Mouse (Mus musculus) bone marrow, adult 2 months (tissue): ENCODE measurements around the gene Tex14. TPM values are rescaled to one million over a fixed set of nuclear protein-coding genes. Genes with fewer than 3 reads are reported as not detected.
A peak's percentile ranks its signal among the peaks of the same experiment; 100 is the strongest.

Source experiments
- H3K27ac ChIP-seq: fragments of 200-500 bp; 2 replicates; pipeline ENCODE4 v1.5.1; 2012; ENCODE audit warnings: low read depth, mild to moderate bottlenecking, control low read depth, inconsistent platforms, low read length; ENCODE audit not compliant: control insufficient read depth, poor library complexity, insufficient read depth
- H3K4me1 ChIP-seq: fragments of 200-500 bp; 2 replicates; pipeline ENCODE4 v1.6.1; 2011; ENCODE audit warnings: low read length; ENCODE audit not compliant: control insufficient read depth, insufficient read depth
- H3K4me3 ChIP-seq: fragments of 200-500 bp; replicated peaks from 2 replicates; pipeline ENCODE3; 2011; ENCODE audit warnings: mild to moderate bottlenecking, low read depth, low read length, control low read depth; ENCODE audit not compliant: control insufficient read depth
- CTCF ChIP-seq: fragments of 200-500 bp; IDR thresholded peaks from 2 replicates; pipeline ENCODE4 v1.5.1; 2011; ENCODE audit warnings: low read length, control low read depth; ENCODE audit not compliant: control insufficient read depth, insufficient read depth
- POLR2A ChIP-seq: fragments of 200-500 bp; IDR thresholded peaks from 2 replicates; pipeline ENCODE4 v1.6.1; 2011; ENCODE audit warnings: low read depth, mild to moderate bottlenecking, control low read depth, low read length, borderline replicate concordance; ENCODE audit not compliant: control insufficient read depth
- WGBS: fragments of 180-500 bp; shearing (Covaris S2); methylation state at CpG from one replicate; pipeline ENCODE4 v1.1.7; 2018; 5-methylcytosine and 5-hydroxymethylcytosine counted together
- polyA plus RNA-seq: library from polyadenylated mRNA; stranded (reverse); fragments of >200 nt; gene quantifications from 2 replicates; pipeline ENCODE4 v1.2.4, GENCODE M21; 2011; ENCODE audit warnings: low replicate concordance; ENCODE audit not compliant: missing spikeins, insufficient read depth, insufficient read length

Tex14 gene
- polyA plus RNA-seq, 1 experiment = 1.5 TPM

DNA sequence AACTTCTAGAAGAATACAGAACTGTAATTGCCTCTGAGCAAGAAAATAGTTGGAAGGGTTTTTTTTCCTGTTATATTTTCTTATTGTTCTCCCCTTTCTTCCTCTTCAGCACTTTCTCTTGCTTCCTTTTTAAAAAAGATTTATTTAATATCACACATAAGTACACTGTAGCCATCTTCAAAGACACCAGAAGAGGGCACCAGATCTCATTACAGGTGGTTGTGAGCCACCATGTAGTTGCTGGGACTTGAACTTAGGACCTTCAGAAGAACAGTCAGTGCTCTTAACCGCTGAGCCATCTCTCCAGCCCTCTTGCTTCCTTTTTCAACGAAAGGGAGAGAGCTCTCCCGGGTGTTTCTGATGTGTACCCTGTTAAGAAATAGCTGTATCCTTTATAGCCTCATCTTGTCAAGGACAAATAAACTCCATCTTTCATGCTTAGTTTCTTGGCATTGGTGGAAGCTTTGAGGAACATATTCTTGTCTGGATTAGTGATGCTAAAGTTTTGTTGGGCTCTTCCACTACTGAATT, 79.0 kb downstream of the Tex14 start:
- no peak overlapping the region for H3K4me3 ChIP-seq
- no peak overlapping the region for H3K27ac ChIP-seq
- no peaks in the 10 kb centered on the region for H3K4me1 ChIP-seq
- TF ChIP-seq CTCF (no peak), POLR2A (no peak)
- whole genome bisulfite sequencing = 70% methylated on average over 3 of the region's 3 CpGs

DNA sequence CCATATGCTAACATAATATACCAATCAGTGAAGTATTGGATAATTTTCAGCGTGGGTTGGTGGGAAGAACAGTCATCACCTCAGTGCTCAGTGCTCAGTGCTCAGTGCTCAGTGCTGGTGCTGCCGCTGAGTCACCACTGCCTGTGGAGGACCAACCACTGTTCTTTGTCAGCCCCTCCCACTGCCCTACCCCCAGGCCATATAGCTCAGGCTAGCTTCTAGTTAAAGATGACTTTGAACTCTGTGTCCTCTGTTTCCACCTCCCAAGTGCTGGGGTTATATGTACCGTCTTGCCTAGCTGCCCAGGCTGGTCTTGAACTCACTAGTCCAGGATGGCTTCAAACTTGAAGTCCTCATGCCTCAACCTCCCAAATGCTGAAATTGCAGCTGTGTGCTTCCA, 84.1 kb downstream of the Tex14 start:
- no peak for TF ChIP-seq POLR2A
- H3K4me1 ChIP-seq = no peaks in the 10 kb centered on the region
- no peak overlapping the region for H3K4me3 ChIP-seq
- H3K27ac ChIP-seq = no peak overlapping the region
- 86% methylated on average over 3 of the region's 3 CpGs for WGBS

DNA sequence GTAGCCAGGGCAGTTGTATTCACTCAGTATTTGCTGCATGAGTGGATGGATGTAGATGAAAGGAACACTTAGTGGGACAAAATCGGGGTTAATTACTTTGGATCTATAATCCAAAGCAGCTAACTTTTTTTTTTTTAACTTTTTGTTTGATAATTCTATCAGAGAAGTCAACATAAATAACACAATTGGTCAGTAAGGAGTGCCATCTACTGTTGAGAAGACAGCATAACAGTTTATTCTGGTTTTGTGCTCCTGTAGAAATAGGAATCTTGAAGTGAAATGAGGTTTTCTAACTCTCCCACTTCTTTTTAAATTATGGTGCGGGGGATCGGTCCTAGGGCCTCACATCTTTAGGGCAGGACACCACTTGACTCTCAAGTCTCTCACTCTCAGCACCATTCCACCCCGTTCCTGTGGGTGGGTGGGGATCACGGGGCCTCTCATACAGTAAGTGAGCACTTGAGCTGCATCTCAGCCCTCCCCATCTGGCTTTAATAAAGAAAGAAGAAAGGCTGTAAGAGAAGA, 99.9 kb downstream of the Tex14 start:
- no peak overlapping the region for H3K4me3 ChIP-seq
- H3K27ac ChIP-seq = no peak overlapping the region
- 49% methylated on average over 5 of the region's 5 CpGs for WGBS
- H3K4me1 ChIP-seq = no peaks in the 10 kb centered on the region; the same call in 1 of the 2 replicates
- no peak for TF ChIP-seq POLR2A
- TF ChIP-seq CTCF = no peak

DNA sequence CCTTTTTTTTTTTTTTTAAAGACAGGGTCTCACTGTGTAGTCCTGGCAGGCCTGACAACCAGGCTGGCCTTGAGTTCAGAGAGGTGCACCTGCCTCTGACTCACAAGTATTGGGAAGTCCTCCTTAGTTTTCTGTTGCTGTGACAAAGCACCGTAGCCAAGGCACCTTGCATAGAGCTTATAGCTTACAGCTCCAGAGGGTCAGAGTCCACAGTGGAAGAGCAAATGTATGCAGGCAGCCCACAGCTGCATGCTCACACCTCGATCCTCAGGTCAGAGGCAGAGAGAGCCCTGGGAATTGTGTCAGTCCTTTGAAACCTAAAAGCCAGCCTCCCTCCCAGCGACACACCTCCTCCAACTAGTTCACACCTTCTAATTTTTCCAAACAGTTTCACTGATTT, 101.6 kb downstream of the Tex14 start:
- TF ChIP-seq POLR2A (no peak), CTCF (no peak)
- 81% methylated on average over 3 of the region's 3 CpGs for WGBS
- Histone ChIP-seq H3K27ac (no peak overlapping the region), H3K4me3 (no peak overlapping the region), H3K4me1 (no peaks in the 10 kb centered on the region)

DNA sequence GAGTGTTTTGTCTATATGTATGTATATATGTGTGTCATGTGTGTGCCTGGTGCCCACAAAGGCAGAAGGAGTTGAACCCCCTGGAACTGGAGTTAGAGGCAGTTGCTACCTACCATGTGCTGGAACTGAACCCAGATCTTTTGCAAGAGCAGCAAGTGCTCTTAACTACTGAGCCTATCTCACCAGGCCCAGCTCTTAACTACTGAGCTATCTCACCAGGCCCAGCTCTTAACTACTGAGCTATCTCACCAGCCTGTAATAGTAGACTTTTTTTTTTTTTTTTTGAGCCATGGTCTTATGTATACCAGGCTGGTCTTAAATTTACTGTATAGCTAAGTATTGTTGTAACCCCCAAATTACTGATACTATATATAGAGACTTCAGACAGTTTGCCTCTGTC, 102.2 kb downstream of the Tex14 start:
- TF ChIP-seq POLR2A (no peak), CTCF (no peak)
- no peaks in the 10 kb centered on the region for H3K4me1 ChIP-seq
- no peak overlapping the region for H3K27ac ChIP-seq
- no peak overlapping the region for H3K4me3 ChIP-seq

DNA sequence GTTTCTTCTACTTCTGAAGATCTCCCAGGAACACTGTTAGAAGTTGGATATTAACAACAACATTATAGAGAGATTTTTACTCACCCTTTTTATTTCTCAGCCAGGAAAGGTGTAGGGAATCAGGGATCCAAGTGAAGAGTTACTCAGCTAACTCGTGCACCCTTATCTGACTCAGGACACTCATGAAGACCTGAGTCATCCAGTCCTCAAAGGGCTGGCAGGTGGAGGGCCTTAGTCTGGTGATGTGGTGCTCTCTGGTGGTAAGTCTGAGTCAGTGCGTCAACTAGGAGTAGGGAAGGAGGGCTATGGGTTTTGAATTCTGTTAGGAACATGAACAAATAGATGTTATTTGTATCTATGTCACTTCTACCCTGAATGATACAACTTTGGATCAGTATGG, 114.4 kb downstream of the Tex14 start:
- no peak for TF ChIP-seq POLR2A
- TF ChIP-seq CTCF = peak; percentile 78
- Histone ChIP-seq H3K27ac (no peak overlapping the region), H3K4me1 (peaks cover 3% of the 10 kb centered on the region), H3K4me3 (no peak overlapping the region)
- WGBS = 13% methylated on average over 2 of the region's 2 CpGs

DNA sequence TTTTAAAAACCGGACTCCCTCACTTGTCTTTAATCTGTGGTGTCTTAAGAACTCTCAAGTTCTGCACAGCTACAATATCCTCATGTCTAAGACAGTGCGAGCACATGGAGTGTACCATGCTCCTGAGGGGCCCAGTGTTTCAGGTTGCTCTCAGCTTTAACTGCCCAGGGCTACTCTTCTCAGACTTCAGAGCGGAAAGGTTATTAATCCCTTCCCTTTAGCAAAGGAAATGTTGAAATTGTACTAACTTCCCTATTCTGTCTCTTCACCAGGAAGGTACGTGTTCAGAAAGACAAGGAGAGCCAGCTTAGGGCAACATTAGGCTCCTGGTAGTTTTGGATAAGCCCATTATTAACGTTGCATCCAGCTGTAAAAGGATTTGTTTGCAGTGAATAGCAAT, 118.6 kb downstream of the Tex14 start:
- H3K27ac ChIP-seq = no peak overlapping the region; the same call in 1 of the 2 replicates
- TF ChIP-seq POLR2A = no peak
- TF ChIP-seq CTCF = no peak
- 23% methylated on average over 5 of the region's 5 CpGs for WGBS
- no peak overlapping the region for H3K4me3 ChIP-seq
- H3K4me1 ChIP-seq = peaks cover 6% of the 10 kb centered on the region

DNA sequence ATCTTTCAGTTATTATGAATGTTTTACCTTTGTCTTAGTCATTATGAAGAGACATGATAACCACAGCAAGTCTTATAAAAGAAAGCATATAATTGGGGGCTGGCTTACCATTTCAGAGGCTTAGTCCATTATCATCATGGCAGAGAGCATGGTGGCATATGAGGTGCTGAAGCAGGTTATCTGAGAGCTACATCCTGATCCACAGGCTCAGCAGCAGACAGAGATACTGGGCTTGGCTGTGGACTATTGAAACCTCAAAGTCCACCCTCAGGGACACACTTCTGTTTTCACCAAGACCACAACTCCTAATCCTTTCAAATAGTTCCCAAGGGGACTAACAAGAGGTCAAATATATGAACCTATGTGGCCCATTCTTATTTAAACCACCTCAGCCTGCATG, 119.1 kb downstream of the Tex14 start:
- Histone ChIP-seq H3K4me1 (peaks cover 6% of the 10 kb centered on the region), H3K27ac (no peak overlapping the region), H3K4me3 (no peak overlapping the region)
- TF ChIP-seq POLR2A (no peak), CTCF (no peak)

DNA sequence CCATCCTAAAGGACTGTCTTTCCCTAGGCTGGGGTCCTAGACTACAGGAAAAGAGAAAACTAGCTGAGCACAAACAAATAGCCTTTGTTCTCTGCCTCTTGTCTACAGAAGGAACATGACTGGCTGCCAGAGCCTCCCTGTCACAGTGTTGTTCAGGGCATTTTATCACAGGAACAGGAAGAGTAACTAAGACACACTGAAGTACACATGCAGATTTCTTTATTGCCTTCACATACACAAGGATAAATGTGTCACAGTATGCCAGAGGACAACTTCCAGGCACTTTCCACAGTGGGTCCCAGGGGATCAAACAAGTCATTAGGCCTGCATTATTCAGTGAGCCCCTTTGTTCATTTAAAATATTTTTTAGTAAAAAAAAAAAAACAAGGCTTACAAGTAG, 119.9 kb downstream of the Tex14 start:
- TF ChIP-seq CTCF = no peak
- no peak overlapping the region for H3K27ac ChIP-seq
- no peak overlapping the region for H3K4me3 ChIP-seq
- H3K4me1 ChIP-seq = peaks cover 6% of the 10 kb centered on the region
